Mouse (Mus musculus) liver, postnatal 0 days (tissue): ENCODE results near the gene Tmem161b.

ENCODE experiments used
- CTCF ChIP-seq: sonication (generic); IDR thresholded peaks from 2 replicates; pipeline ENCODE4 v1.5.1; 2016; ENCODE audit warnings: antibody characterized with exemption, low read depth
- EP300 ChIP-seq: IDR thresholded peaks from 2 replicates; pipeline ENCODE4 v1.6.1; 2016; ENCODE audit warnings: antibody characterized with exemption, low read depth, mild to moderate bottlenecking

DNA sequence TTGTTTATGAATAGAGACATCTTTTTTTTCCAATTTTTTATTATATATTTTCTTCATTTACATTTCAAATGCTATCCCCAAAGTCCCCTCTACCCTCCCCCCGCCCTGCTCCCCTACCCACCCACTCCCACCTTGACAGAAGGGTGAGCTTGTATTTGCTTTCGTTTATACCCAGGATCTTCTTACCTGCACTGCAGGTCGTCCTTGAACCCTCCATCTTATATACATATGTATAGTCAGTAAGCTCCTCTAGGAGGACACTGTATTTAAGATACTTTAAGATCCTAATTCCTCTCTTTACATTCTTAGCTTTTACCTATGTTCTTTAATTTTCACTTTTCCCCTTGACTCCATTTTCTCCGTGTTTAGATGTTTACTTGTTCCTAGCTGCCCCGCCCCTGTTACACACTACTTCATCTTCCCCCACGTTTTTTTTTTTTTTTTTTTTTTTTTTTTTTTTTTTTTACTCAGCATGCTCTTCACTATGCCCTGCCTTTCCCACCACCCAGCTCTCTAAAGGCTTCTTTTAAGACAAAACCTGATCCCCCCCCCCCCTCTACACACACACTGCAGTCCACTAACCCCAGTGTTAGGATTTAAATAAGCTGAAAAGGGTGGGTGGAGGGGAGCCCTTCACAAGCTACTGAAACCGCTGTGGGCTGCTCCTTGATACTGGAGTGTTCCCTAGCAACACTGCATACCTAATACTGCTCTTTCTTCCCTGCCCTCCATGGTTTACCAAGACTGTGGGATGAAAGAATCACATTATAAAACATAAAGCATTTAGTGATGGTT lies 62.9 kb downstream of the Tmem161b start:
- no peak for TF ChIP-seq CTCF
- TF ChIP-seq EP300: no peak
